Mouse (Mus musculus) gastrocnemius, adult 8-10 months (tissue): ENCODE results near the gene Focad. TPM values are rescaled to one million over a fixed set of nuclear protein-coding genes. Genes with fewer than 3 reads are reported as not detected.
A peak's percentile ranks its signal among the peaks of the same experiment; 100 is the strongest.

ENCODE experiments used
- DNase-seq, 2 experiments: peaks; one replicate each; pipeline ENCODE4 v3.0.0; 2022; ENCODE audit warnings: low spot score in 2 of 2
- microRNA-seq: library from miRNA; unstranded; fragments of <30 nt; microRNA quantifications from one replicate; pipeline ENCODE4 v1.2.0, GENCODE M21; 2022
- total RNA-seq, 4 experiments: library from RNA; stranded (reverse); gene quantifications; 2 replicates each; pipeline ENCODE4 v1.2.4; 2022

The Focad gene
- total RNA-seq, 4 experiments from 2014 or later = 10.0 to 14.7 (median 11.2) TPM

DNA sequence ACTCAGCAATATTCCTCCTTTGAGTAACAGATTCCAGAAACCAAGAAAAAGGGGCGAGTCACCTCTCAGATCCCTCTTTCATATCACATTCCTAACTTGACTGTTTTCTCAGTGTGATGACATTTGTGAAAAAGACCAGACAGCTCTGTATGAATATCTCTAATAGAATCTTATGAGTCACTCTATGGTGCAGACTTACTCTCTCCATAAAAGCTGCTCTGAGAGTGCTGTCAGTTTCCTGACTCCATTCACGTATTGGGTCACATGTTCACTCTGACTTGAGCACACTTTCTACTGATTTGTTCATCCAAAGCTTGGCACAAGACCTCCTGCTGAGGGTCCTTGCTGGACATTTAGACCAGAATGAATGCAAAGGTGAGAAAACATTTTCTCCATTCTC, 354.5 kb downstream of the Focad start:
- no peak for DNase-seq

DNA sequence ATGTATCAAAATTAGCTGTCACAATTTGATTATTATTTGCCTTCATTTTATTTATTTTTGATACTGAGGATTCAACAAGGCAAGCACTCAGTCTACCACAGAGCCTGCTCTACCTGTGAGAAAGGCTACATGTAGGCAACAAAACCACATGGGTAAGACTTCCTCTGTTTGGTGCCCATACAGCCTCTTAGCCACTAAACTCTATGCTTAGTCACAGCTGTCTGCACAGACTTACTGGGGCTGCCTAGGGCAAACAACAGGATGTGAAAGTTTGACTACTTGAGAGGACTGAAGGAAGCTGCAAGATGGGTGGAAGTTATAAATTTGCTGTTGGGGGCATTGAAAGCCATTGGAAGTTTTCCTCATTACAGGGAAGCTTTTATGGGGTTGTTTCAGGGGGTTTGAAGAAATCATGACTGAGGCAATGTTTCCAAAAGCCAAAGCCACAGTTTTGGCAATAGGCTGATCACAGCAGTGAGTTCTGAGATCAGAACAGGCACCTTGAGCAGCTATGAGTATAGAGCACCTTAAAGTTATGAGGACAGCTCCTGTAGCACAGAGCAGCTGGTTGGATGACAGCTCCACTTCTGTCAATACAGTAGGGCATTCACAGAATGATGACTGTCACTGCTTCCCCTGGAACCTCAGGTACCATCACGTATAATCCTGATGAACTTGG, 355.8 kb downstream of the Focad start:
- no peak for DNase-seq

DNA sequence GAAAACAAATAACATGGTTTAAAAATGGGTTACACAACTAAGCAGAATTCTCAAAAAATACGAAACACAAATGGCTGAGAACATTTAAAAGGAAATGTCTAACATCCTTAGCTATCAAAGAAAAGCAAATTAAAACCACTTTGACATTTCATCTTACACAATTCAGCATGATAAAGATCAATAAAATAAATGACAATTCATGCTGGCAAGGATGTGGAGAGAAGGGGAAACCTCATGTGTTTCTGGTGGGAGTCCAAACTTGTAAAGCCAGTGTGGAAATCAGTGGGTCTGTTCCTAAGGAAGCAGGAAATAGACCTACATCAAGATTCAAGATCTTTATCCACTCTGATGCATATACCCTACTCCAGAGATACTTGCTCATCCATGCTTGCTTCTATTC, 363.7 kb downstream of the Focad start:
- DNase-seq = no peak

DNA sequence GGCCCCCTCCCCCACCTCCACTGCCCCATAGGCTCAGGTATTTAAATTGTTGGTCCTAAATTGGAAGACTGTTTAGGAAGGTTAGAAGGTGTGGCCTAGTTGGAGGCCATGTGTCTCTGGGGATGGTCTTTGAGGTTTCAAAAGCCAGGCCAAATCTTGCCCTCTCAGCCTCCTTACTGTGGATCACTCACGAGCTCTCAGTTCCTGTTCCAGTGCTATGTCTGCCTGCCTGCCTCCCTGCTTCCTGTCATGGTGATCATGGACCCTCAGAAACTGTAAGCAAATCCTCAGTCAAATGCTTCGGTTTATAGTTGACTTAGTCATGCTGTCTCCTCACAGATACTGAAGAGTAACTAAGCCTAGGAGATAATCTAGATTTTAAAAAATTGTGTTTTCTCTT, 364.2 kb downstream of the Focad start:
- no peak for DNase-seq

Small RNA genes within 50 kb of the gene (microRNA-seq; reads per million reads assigned to microRNA genes)
- 13.3 reads per million, percentile 10 among the genes with 10 or more reads in this experiment for gene Mir491

Other genes starting within 250 kb of the Focad start
- gene Mllt3, start 61.3 kb upstream of the Focad start, total RNA-seq = 100 to 1,000 TPM; 152 to 188 (median 173) TPM